Mouse (Mus musculus) stomach, postnatal 0 days (tissue): ENCODE measurements around the gene Samhd1. TPM values are rescaled to one million over a fixed set of nuclear protein-coding genes. Genes with fewer than 3 reads are reported as not detected.

Experiments
- ATAC-seq: fragments of 200-750 bp; cut with Nextera tagmentation; 2 replicates; pipeline ENCODE4 v1.8.0; 2017; ENCODE audit not compliant: low FRiP score, low TSS enrichment
- DNase-seq: peaks from one replicate; pipeline ENCODE4 v3.0.0-alpha.2; 2016; ENCODE audit warnings: low spot score
- H3K27ac ChIP-seq: fragments of 300-500 bp; sonication (generic); replicated peaks from 2 replicates; pipeline ENCODE4 v1.5.1; 2014; ENCODE audit warnings: mild to moderate bottlenecking, control low read depth
- H3K27me3 ChIP-seq: fragments of 300-500 bp; sonication (generic); 2 replicates; pipeline ENCODE4 v1.6.1; 2014; ENCODE audit warnings: low read length; ENCODE audit not compliant: control insufficient read depth, insufficient read depth
- H3K36me3 ChIP-seq: fragments of 300-500 bp; sonication (generic); 2 replicates; pipeline ENCODE4 v1.6.1; 2014; ENCODE audit warnings: low read length, mixed read lengths; ENCODE audit not compliant: control insufficient read depth, insufficient read depth
- H3K4me1 ChIP-seq: fragments of 300-500 bp; sonication (generic); replicated peaks from 2 replicates; pipeline ENCODE4 v1.6.1; 2014; ENCODE audit warnings: antibody characterized with exemption; ENCODE audit not compliant: control insufficient read depth, insufficient read depth
- H3K4me2 ChIP-seq: fragments of 300-500 bp; sonication (generic); replicated peaks from 2 replicates; pipeline ENCODE4 v1.6.1; 2014; ENCODE audit warnings: low read depth, mild to moderate bottlenecking, control low read depth, moderate library complexity
- H3K4me3 ChIP-seq: fragments of 300-500 bp; sonication (generic); 2 replicates; pipeline ENCODE4 v1.5.1; 2014; ENCODE audit warnings: low read depth, low read length, control low read depth
- H3K9ac ChIP-seq: fragments of 300-500 bp; sonication (generic); 2 replicates; pipeline ENCODE4 v1.6.1; 2014; ENCODE audit warnings: mild to moderate bottlenecking, low read length, control low read depth, mixed read lengths
- H3K9me3 ChIP-seq: fragments of 300-500 bp; sonication (generic); 2 replicates; pipeline ENCODE4 v1.6.1; 2016; ENCODE audit warnings: low read length; ENCODE audit not compliant: control insufficient read depth
- CTCF ChIP-seq: IDR thresholded peaks from 2 replicates; pipeline ENCODE4 v1.5.1; 2016; ENCODE audit warnings: antibody characterized with exemption, low read depth, mild to moderate bottlenecking, moderate library complexity
- EP300 ChIP-seq: optimal IDR thresholded peaks from 2 replicates; pipeline ENCODE3; 2016; ENCODE audit warnings: antibody characterized with exemption
- WGBS: fragments of 180-500 bp; shearing (Covaris S2); extraction: QIAGEN DNeasy Blood & Tissue Kit; methylation state at CpG from one replicate; pipeline ENCODE4 v1.1.7; 2014; 5-methylcytosine and 5-hydroxymethylcytosine counted together
- polyA plus RNA-seq: library from polyadenylated mRNA; unstranded; fragments of >200 nt; fragmentation: Nextera tagmentation; extraction: Ambion mirVana; gene quantifications from 2 replicates; pipeline ENCODE4 v1.2.1, GENCODE M21; 2015

The Samhd1 gene
- polyA plus RNA-seq, 1 experiment from 2014 or later = 17.4 TPM

DNA sequence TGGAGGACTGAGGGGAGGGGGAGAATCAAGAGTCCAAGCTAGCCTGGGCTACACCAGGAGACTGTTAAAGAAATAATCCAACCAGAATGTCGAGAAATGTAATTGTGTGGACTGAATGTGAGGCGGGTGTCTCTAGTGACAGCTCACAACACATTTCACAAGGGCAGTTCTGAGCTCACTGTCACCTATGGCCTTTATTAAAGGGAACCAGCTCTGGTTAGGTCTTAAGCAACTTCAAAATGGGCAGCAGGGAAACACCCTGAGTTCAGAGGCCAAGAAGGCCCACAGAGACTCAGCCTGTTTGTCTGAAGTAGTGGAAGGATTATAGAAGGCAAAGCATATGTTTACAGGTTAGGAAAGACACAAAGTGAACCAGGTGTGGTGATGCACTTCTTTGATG is 18.2 kb upstream of the Samhd1 start:
- 78% methylated on average over 2 of the region's 2 CpGs for WGBS
- TF ChIP-seq EP300 (no peak), CTCF (no peak)
- ATAC-seq (no peak), DNase-seq (no peak)
- no peak overlapping the region for H3K4me2 ChIP-seq
- H3K9me3 ChIP-seq = no peaks in the 10 kb centered on the region
- H3K27me3 ChIP-seq = no peaks in the 10 kb centered on the region
- H3K36me3 ChIP-seq = peaks cover 2% of the 10 kb centered on the region; the same call in 1 of the 2 replicates
- H3K4me3 ChIP-seq = no peak overlapping the region
- no peak overlapping the region for H3K27ac ChIP-seq
- no peak overlapping the region for H3K9ac ChIP-seq
- no peaks in the 10 kb centered on the region for H3K4me1 ChIP-seq

DNA sequence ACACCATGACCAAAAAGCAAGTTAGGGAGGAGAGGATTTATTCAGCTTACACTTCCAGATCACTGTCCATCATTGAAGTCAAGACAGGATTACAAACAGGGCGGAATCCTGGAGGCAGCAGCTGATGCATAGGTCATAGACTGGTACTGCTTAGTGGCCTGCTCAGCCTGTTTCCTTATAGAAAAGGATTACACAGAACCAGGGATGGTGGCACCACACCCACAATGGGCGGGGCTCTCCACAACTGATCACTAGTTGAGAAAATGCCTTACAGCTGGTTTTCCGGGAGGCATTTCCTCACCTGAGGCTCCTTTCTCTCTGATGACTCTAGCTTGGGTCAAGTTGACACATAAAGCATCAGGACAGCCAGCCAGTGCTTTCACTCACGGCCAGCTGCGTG is 13.4 kb upstream of the Samhd1 start:
- H3K9me3 ChIP-seq = no peaks in the 10 kb centered on the region
- TF ChIP-seq CTCF = no peak
- no peak for TF ChIP-seq EP300
- no peaks in the 10 kb centered on the region for H3K4me1 ChIP-seq
- no peak overlapping the region for H3K4me2 ChIP-seq
- ATAC-seq = peak; percentile 86
- 82% methylated on average over 5 of the region's 5 CpGs for WGBS
- no peaks in the 10 kb centered on the region for H3K27me3 ChIP-seq
- H3K36me3 ChIP-seq = peaks cover 2% of the 10 kb centered on the region; the same call in 1 of the 2 replicates
- peak; percentile 48 for DNase-seq
- no peak overlapping the region for H3K27ac ChIP-seq
- no peak overlapping the region for H3K9ac ChIP-seq
- H3K4me3 ChIP-seq = no peak overlapping the region

DNA sequence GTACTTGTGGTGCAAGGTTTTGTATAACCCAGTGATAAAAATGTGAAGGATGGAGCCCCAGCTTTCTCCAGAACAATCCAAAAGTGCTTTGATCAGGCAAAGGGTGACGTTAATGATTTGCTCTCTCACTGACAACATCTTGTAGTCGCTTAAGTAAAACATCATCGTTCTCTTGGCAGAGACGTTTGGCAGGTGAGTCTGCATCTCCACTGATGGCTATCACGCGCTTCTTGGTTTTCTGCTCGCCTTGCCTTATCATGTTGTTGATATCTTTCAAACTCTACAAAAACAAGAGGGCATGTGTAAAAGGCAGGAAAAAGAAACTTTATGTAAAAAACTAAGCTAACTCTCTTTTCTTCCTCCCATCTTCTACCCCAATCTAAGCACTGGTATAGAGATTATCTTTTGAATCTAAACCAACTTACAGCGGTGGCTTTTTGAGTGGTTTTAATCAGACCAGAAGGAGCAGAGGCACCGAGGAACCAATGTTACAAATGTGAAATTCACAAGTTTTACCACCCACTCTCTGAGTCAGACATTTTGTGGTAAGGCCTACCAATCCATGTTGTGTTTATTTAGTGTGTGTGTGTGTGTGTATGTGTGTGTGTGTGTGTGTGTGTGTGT is 12.4 kb upstream of the Samhd1 start:
- Histone ChIP-seq H3K9ac (no peak overlapping the region), H3K4me3 (no peak overlapping the region), H3K27ac (no peak overlapping the region), H3K36me3 (peaks cover 2% of the 10 kb centered on the region; the same call in 1 of the 2 replicates), H3K4me1 (no peaks in the 10 kb centered on the region), H3K4me2 (no peak overlapping the region), H3K27me3 (no peaks in the 10 kb centered on the region), H3K9me3 (no peaks in the 10 kb centered on the region)
- WGBS = 76% methylated on average over 9 of the region's 9 CpGs
- no peak for TF ChIP-seq CTCF
- TF ChIP-seq EP300 = no peak
- no peak; the same call in 1 of the 2 replicates for ATAC-seq
- no peak for DNase-seq

DNA sequence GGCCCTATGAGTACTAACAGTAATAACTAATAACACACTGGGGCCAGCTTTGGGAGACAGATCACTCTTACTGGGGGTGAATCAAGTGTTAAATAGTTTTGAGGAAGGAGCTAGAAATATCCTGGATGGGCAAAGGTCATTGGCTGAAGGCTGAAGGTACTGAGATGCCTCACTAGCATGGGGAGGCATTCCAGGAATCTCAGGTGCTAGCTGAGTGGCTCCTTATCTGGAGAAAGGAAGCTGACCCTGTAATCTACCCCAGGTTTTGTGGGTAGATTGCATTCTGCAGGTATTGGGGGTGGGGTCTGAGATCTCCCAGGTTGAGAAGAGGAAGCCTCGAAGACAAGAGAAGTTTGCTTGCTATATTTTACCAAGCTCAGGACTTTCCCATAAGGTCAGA is 10.1 kb upstream of the Samhd1 start:
- no peaks in the 10 kb centered on the region for H3K9me3 ChIP-seq
- H3K27ac ChIP-seq = no peak overlapping the region
- TF ChIP-seq CTCF (no peak), EP300 (no peak)
- H3K27me3 ChIP-seq = no peaks in the 10 kb centered on the region
- H3K4me3 ChIP-seq = no peak overlapping the region
- WGBS = 52% methylated on average over 1 of the region's 1 CpGs
- ATAC-seq (no peak), DNase-seq (no peak)
- no peak overlapping the region for H3K4me2 ChIP-seq
- peaks cover 2% of the 10 kb centered on the region; the same call in 1 of the 2 replicates for H3K36me3 ChIP-seq
- H3K4me1 ChIP-seq = no peaks in the 10 kb centered on the region
- no peak overlapping the region for H3K9ac ChIP-seq

DNA sequence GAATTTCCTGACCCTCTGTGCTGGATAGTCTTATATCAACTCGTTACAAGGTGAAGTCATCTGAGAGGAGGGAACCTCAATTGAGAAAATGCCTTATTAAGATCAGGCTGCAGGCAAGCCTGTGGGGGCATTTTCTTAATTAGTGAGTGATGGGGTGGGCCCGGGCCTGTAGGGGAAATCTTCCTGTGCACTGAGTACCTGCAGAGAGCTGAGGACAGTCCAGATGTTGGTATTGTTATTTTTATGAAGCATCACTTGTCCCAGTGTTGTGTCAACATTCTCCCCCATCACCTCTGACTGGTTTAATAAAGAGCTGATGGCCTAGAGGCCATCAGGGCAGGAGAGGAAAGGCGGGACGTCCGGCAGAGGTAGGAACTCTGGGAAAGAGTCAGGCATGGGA is 9.1 kb upstream of the Samhd1 start:
- Histone ChIP-seq H3K4me2 (no peak overlapping the region), H3K4me3 (no peak overlapping the region), H3K27ac (no peak overlapping the region), H3K9me3 (no peaks in the 10 kb centered on the region), H3K4me1 (no peaks in the 10 kb centered on the region), H3K27me3 (no peaks in the 10 kb centered on the region), H3K36me3 (no peaks in the 10 kb centered on the region), H3K9ac (no peak overlapping the region)
- DNase-seq (no peak), ATAC-seq (no peak)
- 79% methylated on average over 5 of the region's 5 CpGs for WGBS
- TF ChIP-seq EP300 (no peak), CTCF (no peak)

DNA sequence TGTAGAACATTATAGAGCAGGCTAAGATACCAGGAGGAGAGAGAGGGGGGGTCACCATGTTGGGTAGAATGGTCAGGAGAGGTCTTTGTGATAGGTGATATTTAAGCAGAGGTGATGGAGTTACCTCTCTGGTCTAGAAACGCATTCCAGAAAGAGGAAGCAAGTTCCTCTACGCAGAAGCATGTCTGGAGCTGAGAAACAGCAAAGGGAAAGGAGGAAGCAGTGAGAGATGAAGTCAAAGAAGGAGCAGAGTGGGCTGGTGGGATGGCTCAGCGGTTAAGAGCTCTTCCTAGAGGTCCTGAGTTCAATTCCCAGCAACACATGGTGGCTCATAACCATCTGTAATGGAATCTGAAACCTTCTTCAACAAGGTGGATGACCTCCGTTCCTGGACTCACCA is 6.9 kb upstream of the Samhd1 start:
- TF ChIP-seq EP300 (no peak), CTCF (no peak)
- Histone ChIP-seq H3K9ac (no peak overlapping the region), H3K4me3 (no peak overlapping the region), H3K4me2 (no peak overlapping the region), H3K27ac (no peak overlapping the region), H3K27me3 (no peaks in the 10 kb centered on the region), H3K9me3 (no peaks in the 10 kb centered on the region), H3K4me1 (no peaks in the 10 kb centered on the region), H3K36me3 (no peaks in the 10 kb centered on the region)
- 89% methylated on average over 4 of the region's 4 CpGs for WGBS
- ATAC-seq (no peak), DNase-seq (no peak)
